Mouse (Mus musculus) kidney, embryonic 14.5 days (tissue): ENCODE measurements at regions not wholly inside any gene's neighbourhood (a gene's known extent, or its start where the extent isn't known, plus 50 kb on each side); places are given as distances from the start of the nearest gene placed in this dataset.

Experiments used
- ATAC-seq: fragments of 200-750 bp; cut with Nextera tagmentation; 2 replicates; pipeline ENCODE4 v1.8.0; 2017; ENCODE audit warnings: moderate number of reproducible peaks, mild to moderate bottlenecking, moderate TSS enrichment, moderate library complexity; ENCODE audit not compliant: low FRiP score, low TSS enrichment
- H3K27ac ChIP-seq: fragments of 300-500 bp; sonication (generic); 2 replicates; pipeline ENCODE4 v1.5.1; 2014; ENCODE audit warnings: low read depth, mild to moderate bottlenecking, low read length, moderate library complexity, mixed read lengths
- H3K27me3 ChIP-seq: fragments of 300-500 bp; sonication (generic); 2 replicates; pipeline ENCODE4 v1.6.1; 2014; ENCODE audit warnings: mild to moderate bottlenecking, low read length; ENCODE audit not compliant: control insufficient read depth, insufficient read depth
- H3K36me3 ChIP-seq: fragments of 300-500 bp; sonication (generic); 2 replicates; pipeline ENCODE4 v1.6.1; 2014; ENCODE audit warnings: low read length, mixed read lengths; ENCODE audit not compliant: control insufficient read depth, insufficient read depth
- H3K4me1 ChIP-seq: fragments of 300-500 bp; sonication (generic); 2 replicates; pipeline ENCODE4 v1.6.1; 2014; ENCODE audit warnings: low read length, mixed read lengths; ENCODE audit not compliant: control insufficient read depth, insufficient read depth
- H3K4me2 ChIP-seq: fragments of 300-500 bp; sonication (generic); replicated peaks from 2 replicates; pipeline ENCODE4 v1.6.1; 2014; ENCODE audit warnings: low read depth, mild to moderate bottlenecking, low read length
- H3K4me3 ChIP-seq: fragments of 300-500 bp; sonication (generic); 2 replicates; pipeline ENCODE4 v1.5.1; 2014; ENCODE audit warnings: mild to moderate bottlenecking, low read length
- H3K9ac ChIP-seq: fragments of 300-500 bp; sonication (generic); 2 replicates; pipeline ENCODE4 v1.6.1; 2014; ENCODE audit warnings: low read depth, mild to moderate bottlenecking, low read length, moderate library complexity
- H3K9me3 ChIP-seq: fragments of 300-500 bp; sonication (generic); 2 replicates; pipeline ENCODE4 v1.6.1; 2016; ENCODE audit warnings: low read length; ENCODE audit not compliant: control insufficient read depth
- WGBS: fragments of 180-500 bp; shearing (Covaris S2); extraction: QIAGEN DNeasy Blood & Tissue Kit; methylation state at CpG from one replicate; pipeline ENCODE4 v1.1.7; 2014; 5-methylcytosine and 5-hydroxymethylcytosine counted together

GRCm38 (mm10) chr10:96925771-96926170 is 309.0 kb downstream of the Btg1 start:
- Histone ChIP-seq H3K36me3 (no peaks in the 10 kb centered on the region), H3K4me3 (no peak overlapping the region), H3K9ac (no peak overlapping the region), H3K9me3 (no peaks in the 10 kb centered on the region), H3K27ac (no peak overlapping the region), H3K4me1 (no peaks in the 10 kb centered on the region), H3K27me3 (no peaks in the 10 kb centered on the region), H3K4me2 (no peak overlapping the region)
- WGBS, result 85% methylated on average over 2 of the region's 2 CpGs
- ATAC-seq, result no peak

- no peak overlapping the region for H3K27ac ChIP-seq
- WGBS, result 71% methylated on average over 4 of the region's 4 CpGs
- no peaks in the 10 kb centered on the region for H3K4me1 ChIP-seq
- no peaks in the 10 kb centered on the region for H3K27me3 ChIP-seq
- no peaks in the 10 kb centered on the region for H3K9me3 ChIP-seq
- H3K4me3 ChIP-seq, result no peak overlapping the region
- H3K4me2 ChIP-seq, result no peak overlapping the region
- 0 out of 2 replicates have a peak, but pooled peaks have one; percentile 78 for ATAC-seq
- H3K9ac ChIP-seq, result no peak overlapping the region
- no peaks in the 10 kb centered on the region for H3K36me3 ChIP-seq
These were observed 317.9 kb downstream of the Btg1 start for GRCm38 (mm10) chr10:96934661-96935060.

DNA sequence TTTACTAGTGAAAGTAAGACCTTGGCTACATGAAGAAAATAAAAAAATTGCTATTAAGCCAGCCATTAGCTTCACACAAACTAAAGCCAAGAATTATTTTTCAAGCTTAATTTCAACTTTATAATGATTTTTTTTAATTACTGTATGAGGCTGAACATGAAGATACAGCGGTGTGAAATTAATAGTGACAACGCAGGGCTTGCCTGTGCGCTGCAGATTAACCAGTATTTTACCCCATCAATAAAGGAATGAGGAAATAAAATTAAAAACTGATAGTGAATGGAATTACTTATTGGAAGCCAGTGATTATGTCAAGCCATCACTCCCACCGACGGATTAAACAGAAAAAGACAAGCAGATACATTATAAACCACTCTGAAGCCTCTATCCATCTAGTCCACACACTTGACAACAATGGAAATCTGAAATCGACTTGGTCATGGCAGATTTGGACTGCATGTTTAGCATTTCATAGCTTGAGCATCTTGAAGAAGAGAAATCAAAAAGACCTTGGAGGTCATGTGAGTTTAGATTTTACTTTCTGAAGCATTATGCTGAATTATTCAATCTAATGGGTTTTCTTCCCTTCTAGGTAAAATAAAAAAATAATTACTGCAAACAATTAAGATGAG is 324.2 kb downstream of the Btg1 start:
- Histone ChIP-seq H3K9me3 (no peaks in the 10 kb centered on the region), H3K27me3 (no peaks in the 10 kb centered on the region), H3K36me3 (no peaks in the 10 kb centered on the region), H3K27ac (no peak overlapping the region), H3K9ac (no peak overlapping the region), H3K4me1 (no peaks in the 10 kb centered on the region), H3K4me3 (no peak overlapping the region), H3K4me2 (no peak overlapping the region)
- WGBS, result 93% methylated on average over 6 of the region's 6 CpGs
- no peak for ATAC-seq

- WGBS, result 95% methylated on average over 7 of the region's 7 CpGs
- no peak for ATAC-seq
- no peak overlapping the region for H3K4me3 ChIP-seq
These were observed 327.4 kb downstream of the Btg1 start for GRCm38 (mm10) chr10:96944229-96944628.

DNA sequence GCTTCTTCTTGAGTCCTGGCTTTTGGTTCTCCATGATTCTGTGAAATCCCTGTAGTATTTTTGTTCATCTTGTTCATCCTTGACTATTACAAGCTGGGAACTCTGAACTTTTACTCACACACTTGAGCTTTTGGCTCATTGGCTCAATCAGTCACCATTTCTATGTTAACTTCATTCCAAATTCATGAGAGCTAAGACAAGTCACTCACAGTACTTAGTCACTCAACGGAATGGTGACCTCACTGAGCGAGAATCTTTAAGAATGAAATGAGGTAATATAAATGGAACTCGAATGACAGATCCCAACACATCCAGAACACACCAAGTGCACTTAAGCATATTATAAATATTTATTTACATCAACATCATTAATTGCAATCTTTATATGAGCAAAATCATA is 331.2 kb downstream of the Btg1 start:
- 97% methylated on average over 3 of the region's 3 CpGs for WGBS
- no peaks in the 10 kb centered on the region for H3K36me3 ChIP-seq
- ATAC-seq, result no peak
- no peaks in the 10 kb centered on the region for H3K9me3 ChIP-seq
- no peak overlapping the region for H3K9ac ChIP-seq
- no peak overlapping the region for H3K27ac ChIP-seq
- H3K4me2 ChIP-seq, result no peak overlapping the region
- no peak overlapping the region for H3K4me3 ChIP-seq
- no peaks in the 10 kb centered on the region for H3K4me1 ChIP-seq
- no peaks in the 10 kb centered on the region for H3K27me3 ChIP-seq

More at GRCm38 (mm10) chr10:96944229-96944628, 327.4 kb downstream of the Btg1 start:
- Histone ChIP-seq H3K27me3 (no peaks in the 10 kb centered on the region), H3K27ac (no peak overlapping the region), H3K4me2 (no peak overlapping the region), H3K4me1 (no peaks in the 10 kb centered on the region), H3K9me3 (no peaks in the 10 kb centered on the region), H3K36me3 (no peaks in the 10 kb centered on the region), H3K9ac (no peak overlapping the region)

DNA sequence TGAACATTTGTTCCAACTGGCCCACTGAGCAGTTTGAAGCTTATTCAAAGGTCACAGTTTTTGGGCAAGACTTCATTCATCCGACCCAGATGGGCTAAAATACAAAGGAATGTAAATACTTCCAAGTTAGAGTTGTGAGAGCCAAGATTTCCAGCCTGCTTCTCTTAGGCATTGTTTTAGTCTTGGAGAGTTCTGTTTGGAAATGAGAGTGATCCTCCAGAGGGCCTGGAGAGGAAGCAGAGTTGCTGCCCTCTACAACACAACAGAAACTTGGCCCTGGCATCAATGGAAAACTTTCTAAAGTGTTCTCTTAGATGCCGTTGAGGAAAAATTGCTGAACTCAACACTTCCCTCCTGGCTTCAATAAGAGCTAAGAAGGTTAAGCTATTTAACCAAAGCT is 332.1 kb downstream of the Btg1 start:
- WGBS, result 69% methylated on average over 2 of the region's 2 CpGs
- no peak overlapping the region for H3K4me2 ChIP-seq
- no peaks in the 10 kb centered on the region for H3K4me1 ChIP-seq
- no peak for ATAC-seq
- no peak overlapping the region for H3K27ac ChIP-seq
- H3K27me3 ChIP-seq, result no peaks in the 10 kb centered on the region
- H3K4me3 ChIP-seq, result no peak overlapping the region
- H3K9ac ChIP-seq, result no peak overlapping the region
- no peaks in the 10 kb centered on the region for H3K9me3 ChIP-seq
- no peaks in the 10 kb centered on the region for H3K36me3 ChIP-seq

DNA sequence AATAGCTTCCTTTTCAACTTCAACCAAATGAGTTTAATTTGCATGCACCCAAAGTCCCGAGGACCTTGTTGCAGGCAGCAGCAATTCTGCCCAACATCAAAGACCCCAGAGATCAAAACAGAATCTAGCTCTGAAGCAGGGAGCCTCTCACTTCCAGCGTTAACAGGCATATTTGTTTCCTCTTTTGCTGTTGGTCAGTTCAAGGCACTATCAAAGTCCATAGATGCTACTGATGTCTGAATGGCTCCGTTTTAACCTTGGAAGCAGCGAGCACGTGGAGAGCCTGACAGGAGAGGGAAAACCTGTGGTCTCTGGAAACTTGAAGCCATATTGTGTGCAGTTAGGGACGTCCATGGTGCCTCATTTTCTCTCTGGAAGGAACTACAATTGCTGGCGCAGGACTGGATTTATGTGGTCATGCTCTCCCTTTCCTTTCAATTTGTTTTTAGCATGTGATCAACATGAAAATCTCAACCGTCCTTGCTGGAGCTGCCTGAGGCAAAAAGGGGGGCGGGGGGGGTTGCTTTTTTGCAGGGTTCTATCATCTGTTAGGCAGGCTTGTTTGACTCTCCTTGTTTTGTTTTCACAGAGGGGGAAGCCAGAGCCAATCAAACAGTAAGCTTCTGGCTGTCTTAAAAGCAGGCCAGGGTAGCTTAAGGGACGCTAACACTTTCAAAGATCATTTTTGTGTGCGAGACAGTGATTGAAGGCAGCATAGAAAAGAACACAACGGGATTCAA is 338.4 kb downstream of the Btg1 start:
- Histone ChIP-seq H3K4me3 (no peak overlapping the region), H3K4me2 (peak overlapping the region; percentile 22; the same call in 1 of the 2 replicates), H3K36me3 (no peaks in the 10 kb centered on the region), H3K9ac (no peak overlapping the region), H3K27me3 (no peaks in the 10 kb centered on the region), H3K9me3 (no peaks in the 10 kb centered on the region), H3K27ac (no peak overlapping the region), H3K4me1 (no peaks in the 10 kb centered on the region)
- ATAC-seq, result peak; percentile 46; the same call in 1 of the 2 replicates
- WGBS, result 20% methylated on average over 12 of the region's 12 CpGs

DNA sequence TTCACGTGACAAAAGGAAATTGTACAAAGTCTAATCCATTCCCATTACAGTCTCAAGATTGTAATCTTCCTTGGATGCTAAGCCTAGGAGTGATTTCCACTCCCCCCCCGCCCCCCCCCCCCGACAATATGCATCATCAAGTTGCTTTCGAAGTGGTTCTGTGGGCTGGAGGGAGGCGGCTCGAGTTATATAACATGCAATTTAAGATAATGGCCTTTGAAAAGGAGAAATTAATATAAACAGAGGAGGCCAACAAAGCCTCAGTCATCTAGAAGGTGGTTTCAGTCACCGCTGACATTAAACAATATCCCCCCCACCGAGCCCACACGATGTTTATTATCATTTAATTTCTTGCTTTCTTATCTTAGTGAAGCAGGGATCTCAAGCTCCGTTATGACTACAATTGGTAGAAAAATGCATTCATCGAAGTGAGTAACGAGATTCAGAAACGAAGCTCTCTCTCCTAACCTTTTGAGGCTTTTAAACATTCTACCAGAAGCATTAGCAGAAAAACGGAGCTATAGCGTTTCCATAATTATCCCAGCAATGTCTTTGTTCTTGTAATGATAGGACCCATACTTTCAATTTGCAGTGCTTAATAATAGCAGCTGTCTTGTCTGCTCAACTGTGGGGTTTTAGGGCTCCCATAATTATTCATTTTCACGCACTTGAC is 339.1 kb downstream of the Btg1 start:
- 34% methylated on average over 16 of the region's 16 CpGs for WGBS

DNA sequence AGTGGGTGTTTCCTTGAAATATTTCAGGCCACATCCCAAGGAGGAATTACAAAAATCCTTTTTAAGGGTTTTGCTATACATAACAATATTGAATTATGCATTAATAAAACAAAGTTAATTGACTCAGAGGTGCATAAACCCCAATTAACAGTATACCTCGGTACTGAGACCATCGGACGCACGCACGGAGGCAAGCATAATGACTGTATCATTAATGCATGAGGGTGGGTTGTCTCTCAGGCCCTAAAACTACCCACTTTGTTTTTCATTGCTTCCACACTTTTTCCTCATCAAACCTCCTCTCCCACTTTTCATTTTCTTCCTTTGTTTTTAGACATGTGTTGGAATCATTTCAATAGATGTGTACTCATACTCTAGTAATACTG is 339.6 kb downstream of the Btg1 start:
- Histone ChIP-seq H3K4me2 (no peak overlapping the region), H3K9ac (no peak overlapping the region), H3K4me1 (no peaks in the 10 kb centered on the region), H3K36me3 (no peaks in the 10 kb centered on the region), H3K9me3 (no peaks in the 10 kb centered on the region), H3K4me3 (no peak overlapping the region), H3K27me3 (no peaks in the 10 kb centered on the region), H3K27ac (no peak overlapping the region)
- no peak for ATAC-seq
- WGBS, result 90% methylated on average over 5 of the region's 5 CpGs

More for the DNA sequence above, 339.1 kb downstream of the Btg1 start:
- H3K36me3 ChIP-seq, result no peaks in the 10 kb centered on the region
- H3K4me1 ChIP-seq, result no peaks in the 10 kb centered on the region
- H3K9me3 ChIP-seq, result no peaks in the 10 kb centered on the region
- no peak overlapping the region for H3K27ac ChIP-seq
- H3K4me2 ChIP-seq, result peak overlapping the region; percentile 22; the same call in 1 of the 2 replicates
- H3K4me3 ChIP-seq, result no peak overlapping the region
- no peak overlapping the region for H3K9ac ChIP-seq
- no peak for ATAC-seq
- H3K27me3 ChIP-seq, result no peaks in the 10 kb centered on the region
